Mouse (Mus musculus) heart, postnatal 36 days (tissue): ENCODE data around the gene Olfr787. TPM values are rescaled to one million over a fixed set of nuclear protein-coding genes. Genes with fewer than 3 reads are reported as not detected.

Experiments
- DNase-seq, 2 experiments: peaks; one replicate each; pipeline ENCODE4 v3.0.0; 2021 to 2022
- intact Hi-C: fragments of 180-260 bp; cut with DNase I; formaldehyde crosslinking; loops from one replicate; pipeline ENCODE4 v1.15.1; 2025
- total RNA-seq, 2 experiments: library from RNA; stranded (reverse); gene quantifications; 2 replicates each; pipeline ENCODE4 v1.2.3; 2021

Olfr787 gene
- not detected for total RNA-seq

GRCm38 (mm10) chr10:129461562-129461961, at the start of gene Olfr787:
TSS of gene Olfr787 (plus strand) at chr10:129461862.
- intact Hi-C loops, result no loop called here
- no peak for DNase-seq

- DNase-seq, result no peak
- intact Hi-C loops, result no loop called here
Observed at GRCm38 (mm10) chr10:129427006-129427405, 34.7 kb upstream of the Olfr787 start, which contains the start of gene Olfr786. TSS of gene Olfr786 (plus strand) at chr10:129427306.

DNA sequence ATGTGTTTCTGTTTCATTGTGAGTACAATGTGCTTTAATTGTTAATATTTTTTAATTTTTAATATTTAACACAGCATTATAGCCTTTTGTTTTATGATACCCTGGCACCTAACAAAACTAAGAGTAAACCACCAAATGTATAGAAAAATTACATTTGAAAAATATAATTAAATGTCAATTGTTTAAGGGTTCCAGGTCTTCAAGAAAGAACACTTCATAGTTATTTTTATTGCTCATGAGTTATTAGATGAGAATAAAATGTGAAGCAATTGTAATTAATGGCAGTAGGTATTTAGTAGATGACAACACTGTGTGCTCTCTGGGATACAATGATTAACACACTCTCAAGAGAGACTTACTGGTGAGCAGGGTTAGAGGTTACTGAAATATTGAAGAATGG, 9.0 kb downstream of the Olfr787 start, which contains the start of gene Olfr788:
TSS of gene Olfr788 (plus strand) at position 301 of the 400 bp plus-strand sequence.
- intact Hi-C loops, result no loop called here
- no peak for DNase-seq

GRCm38 (mm10) chr10:129473256-129473655, 11.6 kb downstream of the Olfr787 start:
- intact Hi-C loops, result no loop called here
- DNase-seq, result no peak

GRCm38 (mm10) chr10:129473723-129474122, 12.1 kb downstream of the Olfr787 start:
- intact Hi-C loops, result no loop called here

GRCm38 (mm10) chr10:129484452-129484851, 22.8 kb downstream of the Olfr787 start, which contains the start of gene Olfr789:
TSS of gene Olfr789 (plus strand) at chr10:129484752.
- intact Hi-C loops, result no loop called here
- no peak for DNase-seq

More at GRCm38 (mm10) chr10:129473723-129474122, 12.1 kb downstream of the Olfr787 start:
- no peak for DNase-seq

- no peak for DNase-seq
- intact Hi-C loops, result no loop called here
Observed at GRCm38 (mm10) chr10:129490101-129490500, 28.4 kb downstream of the Olfr787 start.

DNA sequence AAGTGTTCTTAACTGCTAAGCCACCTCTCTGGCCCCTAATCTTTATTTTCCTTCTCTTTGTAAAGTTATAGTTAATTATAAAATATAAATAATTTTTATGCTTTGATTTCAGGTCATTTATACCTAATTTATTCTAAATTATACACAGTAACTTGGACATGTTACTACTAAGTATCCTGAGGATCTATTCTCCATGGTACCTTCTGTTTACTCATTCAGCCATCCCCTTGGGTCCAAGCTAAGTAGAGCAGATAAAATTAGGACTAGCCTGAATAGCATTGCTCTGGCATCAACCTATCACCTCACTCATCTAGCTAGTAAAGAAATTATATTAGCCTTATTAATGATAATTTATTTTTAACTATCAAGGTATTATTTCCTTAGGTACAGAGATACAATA, 36.5 kb downstream of the Olfr787 start, which contains the start of gene Olfr790:
TSS of gene Olfr790 (plus strand) at position 301 of the 400 bp plus-strand sequence.
- DNase-seq, result no peak
- intact Hi-C loops, result no loop called here

Other genes starting within 250 kb of the Olfr787 start
- gene Olfr774, start 225.7 kb upstream of the Olfr787 start, total RNA-seq, result not detected
- gene Olfr775, start 213.4 kb upstream of the Olfr787 start, total RNA-seq, result not detected
- gene Olfr776, start 202.7 kb upstream of the Olfr787 start, total RNA-seq, result not detected
- gene Olfr777, start 190.4 kb upstream of the Olfr787 start, total RNA-seq, result not detected
- not detected for gene Olfr780, start 143.7 kb upstream of the Olfr787 start, total RNA-seq
- gene Olfr781, start 133.0 kb upstream of the Olfr787 start, total RNA-seq, result not detected
- gene Olfr782, start 113.0 kb upstream of the Olfr787 start, total RNA-seq, result not detected
- not detected for gene Olfr784, start 77.8 kb upstream of the Olfr787 start, total RNA-seq
- not detected for gene Olfr785, start 56.4 kb upstream of the Olfr787 start, total RNA-seq
- gene Olfr786, start 34.6 kb upstream of the Olfr787 start, total RNA-seq, result not detected
- not detected for gene Olfr788, start 9.1 kb downstream of the Olfr787 start, total RNA-seq
- gene Olfr789, start 22.9 kb downstream of the Olfr787 start, total RNA-seq, result not detected
- not detected for gene Olfr790, start 36.6 kb downstream of the Olfr787 start, total RNA-seq
- not detected for gene Olfr791, start 59.9 kb downstream of the Olfr787 start, total RNA-seq
- not detected for gene Olfr792, start 77.3 kb downstream of the Olfr787 start, total RNA-seq
- not detected for gene Olfr794, start 105.8 kb downstream of the Olfr787 start, total RNA-seq
- not detected for gene Olfr796, start 150.7 kb downstream of the Olfr787 start, total RNA-seq
- gene Olfr798, start 166.1 kb downstream of the Olfr787 start, total RNA-seq, result not detected
- not detected for gene Olfr799, start 175.6 kb downstream of the Olfr787 start, total RNA-seq
- gene Olfr800, start 195.8 kb downstream of the Olfr787 start, total RNA-seq, result not detected
- gene Olfr801, start 212.0 kb downstream of the Olfr787 start, total RNA-seq, result not detected
- not detected for gene Olfr802, start 226.3 kb downstream of the Olfr787 start, total RNA-seq
- gene Olfr803, start 232.4 kb downstream of the Olfr787 start, total RNA-seq, result not detected
- not detected for gene Olfr804, start 241.3 kb downstream of the Olfr787 start, total RNA-seq